In the genomic region with DNA sequence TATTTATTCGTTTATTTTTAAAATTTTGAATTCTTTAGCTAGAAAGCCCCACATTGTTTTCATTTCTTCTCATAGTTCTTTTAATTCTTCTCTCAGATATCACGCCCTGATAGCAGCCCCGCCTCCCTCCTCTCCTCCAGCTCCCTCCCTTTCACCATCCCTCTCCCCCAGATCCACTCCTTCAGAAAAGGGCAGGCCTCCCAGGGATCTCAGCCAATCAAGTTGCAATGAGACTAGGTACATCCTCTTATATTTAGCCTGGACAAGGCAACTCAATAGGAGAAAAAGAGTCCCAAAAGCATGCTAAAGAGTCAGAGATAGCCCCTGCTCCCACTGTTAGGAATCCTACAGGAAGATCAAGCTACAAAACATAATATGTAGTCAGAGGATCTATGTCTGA, we compare ENCODE assay signal across 38 mouse cellular contexts. TPM values are rescaled to one million over a fixed set of nuclear protein-coding genes. Genes with fewer than 3 reads are reported as not detected.
"Had no signal": no experiment of that assay in that cellular context is flagged by ENCODE, and none has a peak within 500 bp of the region (broad histone marks: within the 10 kb centered on the region; RNA-seq: fewer than 3 reads in every experiment).

No protein-coding gene starts in this region.

- H3K27ac ChIP-seq: gastrocnemius, adult 2 months; heart, adult 2 months; heart, embryonic 13.5 days; heart, embryonic 15.5 days; hindbrain, embryonic 10.5 days; hindbrain, embryonic 12.5 days; hindbrain, embryonic 14.5 days; intestine, embryonic 15.5 days; kidney, embryonic 15.5 days; kidney, postnatal 0 days; layer of hippocampus, adult 2 months; limb, embryonic 13.5 days; limb, embryonic 15.5 days; liver, embryonic 12.5 days; liver, embryonic 14.5 days had no signal

- DNase-seq: gastrocnemius, adult 2 months; gastrocnemius, postnatal 10 days; gastrocnemius, postnatal 25 days; heart, adult 2 months; heart, postnatal 4 days; kidney, adult 18-20 months; kidney, adult 8-10 months; kidney, postnatal 14 days; kidney, postnatal 36 days; layer of hippocampus, adult 9-11 months; layer of hippocampus, postnatal 36 days; left cerebral cortex, postnatal 4 days had no signal

- H3K9ac ChIP-seq: heart, embryonic 13.5 days; heart, embryonic 15.5 days; hindbrain, embryonic 12.5 days; hindbrain, embryonic 14.5 days; intestine, embryonic 15.5 days; kidney, embryonic 15.5 days; limb, embryonic 13.5 days; limb, embryonic 15.5 days; liver, embryonic 12.5 days; liver, embryonic 14.5 days had no signal

- H3K4me3 ChIP-seq: gastrocnemius, adult 2 months; heart, adult 2 months; heart, embryonic 13.5 days; heart, embryonic 15.5 days; hindbrain, embryonic 10.5 days; hindbrain, embryonic 12.5 days; intestine, embryonic 15.5 days; kidney, embryonic 15.5 days; layer of hippocampus, adult 2 months; limb, embryonic 13.5 days; limb, embryonic 15.5 days; liver, embryonic 12.5 days had no signal

- H3K27me3 ChIP-seq: heart, embryonic 13.5 days; heart, embryonic 15.5 days; hindbrain, embryonic 12.5 days; intestine, embryonic 15.5 days; kidney, embryonic 15.5 days; limb, embryonic 13.5 days; limb, embryonic 15.5 days; liver, embryonic 12.5 days had no signal

- H3K9me3 ChIP-seq: heart, embryonic 13.5 days; heart, embryonic 15.5 days; hindbrain, embryonic 12.5 days; intestine, embryonic 15.5 days; kidney, embryonic 15.5 days; limb, embryonic 13.5 days; limb, embryonic 15.5 days; liver, embryonic 12.5 days had no signal

RNA-seq across cellular contexts. Expression of a gene that starts 2.5 kb away (rescaled TPM):
- total RNA-seq: gastrocnemius, adult 2 months had no signal
- polyA plus RNA-seq: inflammation-experienced regulatory T-cells, adult 6 months had no signal

RNA-seq across cellular contexts. Expression of a gene that starts 9.1 kb away (rescaled TPM):
- total RNA-seq: gastrocnemius, adult 2 months; gastrocnemius, postnatal 25 days; layer of hippocampus, adult 2 months; left cerebral cortex, postnatal 25 days had no signal
- polyA plus RNA-seq: heart, embryonic 11.5 days; heart, embryonic 13.5 days; limb, embryonic 13.5 days had no signal

RNA-seq across cellular contexts. Expression of a gene that starts 19.1 kb away (rescaled TPM):
- total RNA-seq: heart, postnatal 4 days had no signal
- polyA plus RNA-seq: heart, embryonic 11.5 days; heart, embryonic 13.5 days; heart, embryonic 15.5 days; heart, postnatal 0 days; hindbrain, embryonic 12.5 days; inflammation-experienced regulatory T-cells, adult 6 months; intestine, embryonic 15.5 days; intestine, postnatal 0 days; limb, embryonic 11.5 days; limb, embryonic 15.5 days; liver, adult 2 months; liver, embryonic 14.5 days; liver, embryonic 16.5 days had no signal

RNA-seq across cellular contexts. Expression of a gene that starts 19.3 kb away (rescaled TPM):
- total RNA-seq: gastrocnemius, adult 2 months; granulocyte monocyte progenitor cell, adult 5-6 weeks; layer of hippocampus, adult 2 months; layer of hippocampus, postnatal 14 days; layer of hippocampus, postnatal 36 days; left cerebral cortex, adult 18-20 months; left cerebral cortex, adult 8-10 months; left cerebral cortex, postnatal 10 days; left cerebral cortex, postnatal 25 days; left cerebral cortex, postnatal 4 days had no signal
- polyA plus RNA-seq: heart, embryonic 15.5 days; intestine, postnatal 0 days; liver, embryonic 12.5 days; liver, embryonic 16.5 days had no signal
